Mouse (Mus musculus): Measurements from ENCODE around the gene Fgf3.

DNA sequence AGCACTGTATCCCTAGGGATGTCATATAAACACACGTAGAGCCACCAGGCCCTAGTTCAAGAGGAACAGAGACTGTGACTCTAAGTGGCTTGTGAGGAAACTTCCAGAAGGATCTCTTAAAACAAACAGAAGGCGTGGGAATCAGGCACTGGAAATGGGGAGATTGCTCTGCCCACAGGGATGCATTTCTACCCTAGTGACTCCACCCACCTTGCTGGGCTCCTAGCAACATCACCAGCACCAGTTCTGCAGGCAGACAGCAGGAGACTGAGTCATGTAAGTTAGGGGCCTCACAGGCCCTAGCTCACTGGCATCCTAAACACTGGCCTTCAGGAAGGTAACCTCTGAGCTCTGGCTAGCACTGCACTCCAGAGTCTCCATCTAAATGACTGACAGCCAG, 54.0 kb downstream of the Fgf3 start:
- TF ChIP-seq CTCF (conservative IDR thresholded peaks at IDR 0.05; ENCODE audit: insufficient read depth, insufficient read length, low read depth, low read length) (no peak), POLR2A (IDR thresholded peaks at IDR 0.05; ENCODE audit: low read depth, low read length) (no peak)

All from kidney, adult 2 months (tissue).